Mouse (Mus musculus) limb, embryonic 15.5 days (tissue): ENCODE data around the gene Sorbs2. TPM values are rescaled to one million over a fixed set of nuclear protein-coding genes. Genes with fewer than 3 reads are reported as not detected.

Source experiments
- ATAC-seq: fragments of 200-750 bp; cut with Nextera tagmentation; 2 replicates; pipeline ENCODE4 v1.8.0; 2017; ENCODE audit warnings: low read depth, moderate TSS enrichment; ENCODE audit not compliant: insufficient number of reproducible peaks, low FRiP score, low TSS enrichment
- H3K27ac ChIP-seq: fragments of 300-500 bp; sonication (generic); 2 replicates; pipeline ENCODE4 v1.5.1; 2015; ENCODE audit warnings: moderate library complexity, mild to moderate bottlenecking, inconsistent platforms
- H3K27me3 ChIP-seq: fragments of 300-500 bp; sonication (generic); 2 replicates; pipeline ENCODE4 v1.6.1; 2015; ENCODE audit warnings: inconsistent platforms
- H3K36me3 ChIP-seq: fragments of 300-500 bp; sonication (generic); 2 replicates; pipeline ENCODE4 v1.6.1; 2015; ENCODE audit warnings: inconsistent platforms
- H3K4me1 ChIP-seq: fragments of 300-500 bp; sonication (generic); 2 replicates; pipeline ENCODE4 v1.6.1; 2015; ENCODE audit warnings: inconsistent platforms
- H3K4me2 ChIP-seq: fragments of 300-500 bp; sonication (generic); 2 replicates; pipeline ENCODE4 v1.6.1; 2015; ENCODE audit warnings: mild to moderate bottlenecking, inconsistent platforms
- H3K4me3 ChIP-seq: fragments of 300-500 bp; sonication (generic); 2 replicates; pipeline ENCODE4 v1.5.1; 2015; ENCODE audit warnings: mild to moderate bottlenecking, inconsistent platforms
- H3K9ac ChIP-seq: fragments of 300-500 bp; sonication (generic); 2 replicates; pipeline ENCODE4 v1.6.1; 2015; ENCODE audit warnings: inconsistent platforms
- H3K9me3 ChIP-seq: fragments of 300-500 bp; sonication (generic); 2 replicates; pipeline ENCODE4 v1.6.1; 2016; ENCODE audit warnings: inconsistent platforms
- WGBS: fragments of 180-500 bp; shearing (Covaris S2); methylation state at CpG from one replicate; pipeline ENCODE4 v1.1.7; 2015; 5-methylcytosine and 5-hydroxymethylcytosine counted together
- polyA plus RNA-seq: library from polyadenylated mRNA; unstranded; fragments of >200 nt; fragmentation: Nextera tagmentation; extraction: Ambion mirVana; gene quantifications from 2 replicates; pipeline ENCODE4 v1.2.1, GENCODE M21; 2015

Sorbs2 gene
- polyA plus RNA-seq, 1 experiment from 2014 or later: 40.6 TPM

- ATAC-seq: peak; percentile 44; the same call in 1 of the 2 replicates
- no peak overlapping the region for H3K9ac ChIP-seq
- 26% methylated on average over 9 of the region's 9 CpGs for WGBS
Observed at GRCm38 (mm10) chr8:45628421-45629065, 121.0 kb downstream of the Sorbs2 start.

GRCm38 (mm10) chr8:45629066-45629430, 121.5 kb downstream of the Sorbs2 start:
- H3K4me3 ChIP-seq: peak overlapping the region; percentile 56
- H3K27ac ChIP-seq: no peak overlapping the region
- H3K9ac ChIP-seq: no peak overlapping the region
- H3K4me2 ChIP-seq: no peak overlapping the region; the same call in 1 of the 2 replicates
- H3K36me3 ChIP-seq: no peaks in the 10 kb centered on the region
- no peaks in the 10 kb centered on the region for H3K4me1 ChIP-seq
- WGBS: 68% methylated on average over 8 of the region's 8 CpGs
- no peaks in the 10 kb centered on the region for H3K9me3 ChIP-seq
- ATAC-seq: no peak
- H3K27me3 ChIP-seq: no peaks in the 10 kb centered on the region

More at GRCm38 (mm10) chr8:45628421-45629065, 121.0 kb downstream of the Sorbs2 start:
- Histone ChIP-seq H3K4me2 (peak overlapping the region; percentile 87), H3K27me3 (no peaks in the 10 kb centered on the region), H3K27ac (peak overlapping the region; percentile 89; the same call in 1 of the 2 replicates), H3K36me3 (no peaks in the 10 kb centered on the region), H3K9me3 (no peaks in the 10 kb centered on the region), H3K4me3 (peak overlapping the region; percentile 56), H3K4me1 (no peaks in the 10 kb centered on the region)

DNA sequence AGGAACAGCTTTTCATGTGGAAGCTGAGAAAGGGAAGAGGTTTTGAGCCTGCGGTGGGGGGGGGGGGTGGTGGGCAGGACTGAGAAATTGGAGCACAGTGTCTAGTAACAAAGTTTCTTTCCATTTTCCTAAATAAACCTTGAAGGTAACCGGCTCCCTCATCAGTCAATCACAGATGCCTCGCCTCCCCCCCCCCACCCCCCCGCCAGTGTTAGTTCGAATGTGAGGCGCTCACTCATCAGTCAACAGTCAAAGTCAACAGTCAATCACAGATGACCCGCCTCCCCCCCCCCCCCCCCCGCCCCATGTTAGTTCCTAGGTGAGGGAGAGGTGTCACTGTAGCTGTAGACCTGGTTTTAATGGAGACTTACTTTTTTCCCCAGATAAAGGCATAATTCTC, 123.4 kb downstream of the Sorbs2 start:
- H3K4me1 ChIP-seq: no peaks in the 10 kb centered on the region

DNA sequence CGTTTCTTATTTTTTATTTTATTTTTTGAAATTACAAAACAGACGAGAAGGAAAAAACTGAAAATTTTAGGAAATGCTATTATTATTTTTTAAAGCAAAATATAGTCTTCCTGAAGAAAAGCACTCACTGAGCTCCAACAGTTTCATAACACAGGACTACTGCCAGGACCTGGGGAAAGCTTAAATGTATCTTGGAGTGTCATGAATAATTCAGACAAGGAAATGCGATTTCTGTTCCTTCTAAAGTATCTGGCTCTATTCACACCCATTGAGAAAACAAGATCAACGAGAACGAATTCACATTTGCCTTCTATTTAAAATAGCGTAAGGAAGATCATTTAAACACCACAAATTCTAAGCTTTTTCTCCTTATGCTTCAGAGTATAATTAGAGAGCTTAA, 127.6 kb downstream of the Sorbs2 start:
- WGBS: 76% methylated on average over 6 of the region's 6 CpGs
- H3K27ac ChIP-seq: no peak overlapping the region
- H3K4me2 ChIP-seq: no peak overlapping the region
- H3K4me1 ChIP-seq: no peaks in the 10 kb centered on the region
- H3K27me3 ChIP-seq: no peaks in the 10 kb centered on the region
- no peak overlapping the region for H3K9ac ChIP-seq
- H3K4me3 ChIP-seq: no peak overlapping the region
- H3K9me3 ChIP-seq: no peaks in the 10 kb centered on the region
- no peaks in the 10 kb centered on the region for H3K36me3 ChIP-seq
- ATAC-seq: no peak

More for the DNA sequence above, 123.4 kb downstream of the Sorbs2 start:
- H3K36me3 ChIP-seq: no peaks in the 10 kb centered on the region
- H3K4me3 ChIP-seq: no peak overlapping the region
- no peak for ATAC-seq
- H3K27me3 ChIP-seq: no peaks in the 10 kb centered on the region
- H3K4me2 ChIP-seq: no peak overlapping the region
- no peak overlapping the region for H3K27ac ChIP-seq
- WGBS: 77% methylated on average over 3 of the region's 8 CpGs
- no peaks in the 10 kb centered on the region for H3K9me3 ChIP-seq
- no peak overlapping the region for H3K9ac ChIP-seq

GRCm38 (mm10) chr8:45637745-45638144, 130.2 kb downstream of the Sorbs2 start:
- Histone ChIP-seq H3K27me3 (no peaks in the 10 kb centered on the region), H3K9ac (no peak overlapping the region), H3K9me3 (no peaks in the 10 kb centered on the region), H3K4me1 (no peaks in the 10 kb centered on the region), H3K27ac (no peak overlapping the region), H3K4me3 (no peak overlapping the region), H3K4me2 (no peak overlapping the region), H3K36me3 (no peaks in the 10 kb centered on the region)
- WGBS: 81% methylated on average over 1 of the region's 1 CpGs
- ATAC-seq: no peak

GRCm38 (mm10) chr8:45639444-45639843, 131.9 kb downstream of the Sorbs2 start:
- no peak for ATAC-seq
- Histone ChIP-seq H3K4me3 (no peak overlapping the region), H3K9ac (no peak overlapping the region), H3K27ac (no peak overlapping the region), H3K4me2 (no peak overlapping the region), H3K36me3 (no peaks in the 10 kb centered on the region), H3K9me3 (no peaks in the 10 kb centered on the region), H3K4me1 (no peaks in the 10 kb centered on the region), H3K27me3 (no peaks in the 10 kb centered on the region)

DNA sequence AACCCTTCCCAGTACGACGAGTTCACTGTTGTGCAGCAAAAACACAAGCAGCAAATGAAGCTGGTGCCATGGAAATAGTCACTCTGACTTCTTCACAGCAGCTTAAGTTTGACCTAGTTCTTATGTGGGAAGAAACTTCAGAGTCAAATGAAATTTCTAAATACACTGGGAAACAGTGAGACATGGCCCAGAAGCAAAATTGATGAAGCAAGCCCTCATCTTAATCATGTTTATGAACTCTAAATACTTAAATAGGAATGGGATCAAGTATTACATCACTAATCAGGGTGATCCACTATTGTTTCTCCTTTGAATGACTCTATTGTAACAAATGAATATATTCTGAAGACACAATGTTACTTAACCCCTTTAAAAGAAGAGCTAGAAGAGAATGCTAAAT, 137.1 kb downstream of the Sorbs2 start:
- Histone ChIP-seq H3K4me2 (no peak overlapping the region), H3K27ac (no peak overlapping the region), H3K27me3 (no peaks in the 10 kb centered on the region), H3K4me3 (no peak overlapping the region), H3K4me1 (no peaks in the 10 kb centered on the region), H3K36me3 (no peaks in the 10 kb centered on the region), H3K9me3 (no peaks in the 10 kb centered on the region), H3K9ac (no peak overlapping the region)
- no peak for ATAC-seq
- WGBS: 73% methylated on average over 2 of the region's 2 CpGs

- Histone ChIP-seq H3K36me3 (no peaks in the 10 kb centered on the region), H3K4me3 (no peak overlapping the region), H3K27me3 (no peaks in the 10 kb centered on the region), H3K9me3 (no peaks in the 10 kb centered on the region), H3K27ac (no peak overlapping the region), H3K4me1 (no peaks in the 10 kb centered on the region), H3K4me2 (no peak overlapping the region), H3K9ac (no peak overlapping the region)
- ATAC-seq: no peak
- WGBS: 91% methylated on average over 7 of the region's 7 CpGs
Observed at GRCm38 (mm10) chr8:45649063-45649462, 141.5 kb downstream of the Sorbs2 start.

DNA sequence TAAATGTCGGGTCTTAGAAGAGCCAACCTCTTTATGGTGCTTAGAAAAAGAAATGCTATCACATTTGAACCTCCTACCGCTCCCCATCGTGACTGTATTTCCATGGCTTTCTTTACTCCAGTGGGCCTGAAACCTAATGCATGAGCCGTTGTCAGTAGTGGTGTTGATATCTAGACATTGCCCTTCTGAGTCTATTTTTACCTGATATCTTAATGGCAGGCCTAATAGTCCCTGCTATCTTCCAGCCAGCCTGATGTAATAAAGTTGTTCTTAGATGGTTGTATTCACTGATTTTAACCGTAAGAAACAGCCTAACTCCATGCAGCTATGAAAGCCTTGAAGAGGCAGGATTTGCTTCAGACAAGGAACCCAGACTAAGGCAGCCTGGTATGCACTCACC, 142.4 kb downstream of the Sorbs2 start:
- H3K4me1 ChIP-seq: no peaks in the 10 kb centered on the region
- ATAC-seq: no peak
- no peaks in the 10 kb centered on the region for H3K36me3 ChIP-seq
- H3K9me3 ChIP-seq: no peaks in the 10 kb centered on the region
- H3K4me2 ChIP-seq: no peak overlapping the region
- no peak overlapping the region for H3K9ac ChIP-seq
- H3K27ac ChIP-seq: 0 out of 2 replicates have a peak overlapping the region, but pooled peaks have one; percentile 13
- no peak overlapping the region for H3K4me3 ChIP-seq
- 70% methylated on average over 5 of the region's 5 CpGs for WGBS
- no peaks in the 10 kb centered on the region for H3K27me3 ChIP-seq

- Histone ChIP-seq H3K4me3 (no peak overlapping the region), H3K9ac (no peak overlapping the region), H3K4me1 (peaks cover 8% of the 10 kb centered on the region; the same call in 1 of the 2 replicates), H3K4me2 (no peak overlapping the region), H3K27me3 (no peaks in the 10 kb centered on the region), H3K27ac (no peak overlapping the region), H3K9me3 (no peaks in the 10 kb centered on the region), H3K36me3 (no peaks in the 10 kb centered on the region)
- no peak for ATAC-seq
- 73% methylated on average over 3 of the region's 3 CpGs for WGBS
Observed at GRCm38 (mm10) chr8:45658021-45658420, 150.4 kb downstream of the Sorbs2 start.

DNA sequence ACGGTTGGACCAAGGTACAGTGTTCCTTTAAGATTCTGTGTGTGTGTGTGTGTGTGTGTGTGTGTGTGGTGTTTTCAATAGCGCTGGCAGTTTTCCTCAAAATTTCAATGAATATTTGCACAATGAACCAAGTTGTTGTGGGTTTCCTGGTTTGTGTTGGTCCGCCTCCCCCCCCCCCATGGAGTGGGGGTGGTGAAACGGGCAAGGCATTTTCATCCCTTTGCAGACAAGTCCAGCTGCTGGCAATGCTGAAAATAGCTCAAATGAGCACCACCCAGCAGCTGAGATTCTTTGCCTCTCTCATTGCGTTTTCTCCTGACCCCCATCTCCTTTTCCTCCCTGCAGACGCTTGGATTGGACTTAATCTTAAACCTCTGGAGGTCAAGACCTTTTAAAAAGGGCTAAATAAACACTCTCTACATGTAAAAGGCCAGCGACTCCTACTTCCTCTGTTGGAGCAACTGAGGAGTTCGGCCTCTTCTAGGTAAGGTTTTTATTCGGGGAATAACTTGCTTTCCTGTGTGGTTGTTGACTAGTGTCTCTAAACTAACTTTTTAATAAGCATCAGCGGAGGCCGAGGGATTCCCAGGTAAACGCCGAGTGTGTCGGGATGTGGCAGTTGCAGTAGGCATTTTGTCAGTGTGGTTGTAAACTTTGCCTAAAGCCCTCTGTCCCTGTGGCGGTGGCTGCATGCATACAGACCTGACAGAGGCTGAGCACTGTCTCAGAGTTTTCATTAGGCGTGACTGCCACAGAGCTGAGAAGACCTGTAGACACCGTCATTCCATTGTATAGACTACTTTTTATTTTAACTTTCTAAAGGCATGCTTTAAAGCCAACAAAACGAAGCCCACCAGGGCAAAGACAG, 151.1 kb downstream of the Sorbs2 start:
- H3K9me3 ChIP-seq: no peaks in the 10 kb centered on the region
- peak overlapping the region; percentile 21 for H3K4me3 ChIP-seq
- no peak for ATAC-seq
- peaks cover 8% of the 10 kb centered on the region; the same call in 1 of the 2 replicates for H3K4me1 ChIP-seq
- WGBS: 27% methylated on average over 18 of the region's 18 CpGs
- H3K27ac ChIP-seq: no peak overlapping the region; the same call in 1 of the 2 replicates
- H3K4me2 ChIP-seq: peak overlapping the region; percentile 21
- no peak overlapping the region for H3K9ac ChIP-seq
- no peaks in the 10 kb centered on the region for H3K36me3 ChIP-seq
- H3K27me3 ChIP-seq: no peaks in the 10 kb centered on the region

- no peak for ATAC-seq
- Histone ChIP-seq H3K4me3 (peak overlapping the region; percentile 21), H3K36me3 (no peaks in the 10 kb centered on the region), H3K27ac (no peak overlapping the region), H3K9me3 (no peaks in the 10 kb centered on the region), H3K4me1 (peaks cover 8% of the 10 kb centered on the region; the same call in 1 of the 2 replicates), H3K27me3 (no peaks in the 10 kb centered on the region), H3K9ac (no peak overlapping the region), H3K4me2 (peak overlapping the region; percentile 21; the same call in 1 of the 2 replicates)
- 38% methylated on average over 4 of the region's 4 CpGs for WGBS
Observed at GRCm38 (mm10) chr8:45659473-45659872, 151.9 kb downstream of the Sorbs2 start.
